Mouse (Mus musculus) spleen, adult 2 months (tissue): ENCODE results near the gene Limd1.

Experiments used
- CTCF ChIP-seq: fragments of 200-500 bp; IDR thresholded peaks from 2 replicates; pipeline ENCODE4 v1.5.1; 2011; ENCODE audit warnings: mild to moderate bottlenecking, inconsistent platforms; ENCODE audit not compliant: insufficient read depth, insufficient read length, insufficient replicate concordance; ENCODE audit errors: extremely low read depth
- POLR2A ChIP-seq: fragments of 200-500 bp; IDR thresholded peaks from 2 replicates; pipeline ENCODE4 v1.6.1; 2011; ENCODE audit warnings: low read depth, low read length, inconsistent platforms

- TF ChIP-seq POLR2A (no peak), CTCF (no peak)
Measured at GRCm38 (mm10) chr9:123469087-123469486, 9.4 kb upstream of the Limd1 start.
